Mouse (Mus musculus): ENCODE data around the gene Zfp981. TPM values are rescaled to one million over a fixed set of nuclear protein-coding genes. Genes with fewer than 3 reads are reported as not detected.
"Not testable (repeated sequence)": the region's sequence is repeated elsewhere in the genome, so short reads cannot be mapped to it uniquely, and the experiment has no call there.

Zfp981 gene
- polyA plus RNA-seq, 1 experiment from 2014 or later = 0.12 TPM

DNA sequence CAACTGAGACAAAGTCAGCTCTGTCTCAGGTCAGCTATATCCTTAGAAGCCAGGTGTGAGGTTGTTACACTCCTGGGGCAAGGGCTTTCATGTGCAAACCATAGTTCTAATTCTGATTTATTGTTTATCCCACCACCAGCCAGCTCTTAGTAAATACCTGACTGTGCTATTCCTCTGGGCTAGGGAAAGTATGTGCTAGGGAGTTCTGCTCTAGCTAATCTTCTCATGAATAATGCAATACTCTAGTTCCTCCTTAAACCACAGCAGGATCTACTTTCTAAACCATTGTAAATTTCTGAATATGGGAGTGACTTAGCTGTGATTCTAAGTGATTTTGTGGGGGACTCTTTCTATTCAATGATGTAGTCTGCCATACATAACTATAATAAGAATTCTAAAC is 9.4 kb upstream of the Zfp981 start:
- Histone ChIP-seq H3K27me3 (no peaks in the 10 kb centered on the region), H3K36me3 (no peaks in the 10 kb centered on the region), H3K4me3 (no peak overlapping the region), H3K9me3 (replicated peaks) (peaks cover 56% of the 10 kb centered on the region), H3K9ac (no peak overlapping the region), H3K27ac (no peak overlapping the region), H3K4me1 (no peaks in the 10 kb centered on the region), H3K4me2 (replicated peaks) (no peak overlapping the region)
- ATAC-seq (ENCODE audit: low FRiP score) = 0 out of 2 replicates have a peak, but pooled peaks have one; percentile 24

DNA sequence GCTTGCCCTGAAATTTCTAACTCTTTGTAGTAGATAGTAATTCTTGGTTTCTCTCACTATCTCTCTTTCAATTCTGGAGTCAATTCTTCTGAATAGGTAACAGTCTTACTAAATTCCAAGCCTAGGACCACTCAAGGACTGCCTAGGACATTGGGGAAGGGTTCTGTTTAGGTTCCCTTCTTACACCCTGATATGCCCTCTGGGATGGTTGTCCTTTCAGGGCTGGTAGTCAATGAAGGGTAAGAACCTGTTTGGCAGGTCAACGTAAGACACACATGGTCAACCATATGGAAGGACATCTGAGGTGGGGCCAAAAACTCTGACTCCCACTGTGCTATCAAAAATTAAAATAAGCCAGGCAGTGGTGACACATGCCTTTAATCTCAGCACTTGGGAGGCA is 9.0 kb upstream of the Zfp981 start:
- ATAC-seq (ENCODE audit: low FRiP score) = peak; percentile 32
- Histone ChIP-seq H3K4me1 (no peaks in the 10 kb centered on the region), H3K9me3 (replicated peaks) (peaks cover 60% of the 10 kb centered on the region), H3K36me3 (no peaks in the 10 kb centered on the region), H3K4me2 (replicated peaks) (no peak overlapping the region), H3K4me3 (no peak overlapping the region), H3K9ac (no peak overlapping the region), H3K27ac (no peak overlapping the region), H3K27me3 (no peaks in the 10 kb centered on the region)
- WGBS = 52% methylated on average over 1 of the region's 1 CpGs

DNA sequence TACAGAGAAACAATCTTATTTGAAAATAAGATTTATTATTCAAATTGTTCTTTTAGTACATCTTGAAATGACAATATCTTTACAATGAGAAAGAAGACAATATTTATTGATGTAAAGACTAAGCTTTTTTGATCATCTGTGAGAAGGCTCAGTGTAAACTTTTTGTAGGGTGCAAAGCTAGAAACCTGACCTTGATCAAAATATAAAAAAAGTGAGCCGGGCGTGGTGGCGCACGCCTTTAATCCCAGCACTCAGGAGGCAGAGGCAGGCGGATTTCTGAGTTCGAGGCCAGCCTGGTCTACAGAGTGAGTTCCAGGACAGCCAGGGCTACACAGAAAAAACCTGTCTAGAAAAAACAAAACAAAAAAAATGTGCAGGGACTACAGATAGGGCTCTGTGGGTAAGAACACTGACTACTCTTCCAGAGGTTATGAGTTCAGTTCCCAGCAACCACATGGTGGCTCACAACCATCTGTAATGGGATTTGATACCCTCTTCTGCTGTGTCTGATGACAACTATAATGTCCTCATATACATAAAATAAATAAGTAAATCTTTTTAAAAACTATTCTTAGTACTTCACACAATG is 8.4 kb upstream of the Zfp981 start:
- not testable (repeated sequence) for H3K36me3 ChIP-seq; H3K4me2 ChIP-seq (replicated peaks); H3K27me3 ChIP-seq; H3K4me1 ChIP-seq; H3K4me3 ChIP-seq; H3K27ac ChIP-seq; H3K9ac ChIP-seq
- peaks cover 61% of the 10 kb centered on the region for H3K9me3 ChIP-seq (replicated peaks)
- 87% methylated on average over 6 of the region's 6 CpGs for WGBS
- peak; percentile 18; the same call in 1 of the 2 replicates for ATAC-seq (ENCODE audit: low FRiP score)

DNA sequence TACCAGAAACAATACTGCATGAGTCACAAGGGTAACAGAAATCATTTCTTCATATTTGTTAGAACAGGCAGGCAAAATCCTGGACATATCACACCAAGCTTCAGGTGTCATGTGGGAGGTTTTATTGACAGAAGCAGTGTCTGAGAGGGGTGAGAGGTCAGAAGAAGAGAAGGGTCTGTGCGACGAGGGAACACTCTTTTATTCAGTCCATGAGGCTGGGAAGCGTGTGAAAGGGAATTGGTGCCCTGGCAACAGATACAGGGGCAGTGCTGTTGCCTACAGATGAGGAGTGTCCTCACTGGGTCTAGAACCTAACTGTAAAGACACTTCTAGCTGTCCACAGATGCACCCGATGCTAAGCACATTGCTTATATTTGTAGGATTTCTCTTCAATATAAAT is 6.8 kb upstream of the Zfp981 start:
- no peak for ATAC-seq (ENCODE audit: low FRiP score)
- Histone ChIP-seq H3K36me3 (no peaks in the 10 kb centered on the region), H3K9ac (no peak overlapping the region), H3K4me1 (no peaks in the 10 kb centered on the region), H3K9me3 (replicated peaks) (peaks cover 59% of the 10 kb centered on the region), H3K27me3 (no peaks in the 10 kb centered on the region), H3K27ac (no peak overlapping the region), H3K4me3 (no peak overlapping the region), H3K4me2 (replicated peaks) (no peak overlapping the region)
- 70% methylated on average over 4 of the region's 4 CpGs for WGBS

DNA sequence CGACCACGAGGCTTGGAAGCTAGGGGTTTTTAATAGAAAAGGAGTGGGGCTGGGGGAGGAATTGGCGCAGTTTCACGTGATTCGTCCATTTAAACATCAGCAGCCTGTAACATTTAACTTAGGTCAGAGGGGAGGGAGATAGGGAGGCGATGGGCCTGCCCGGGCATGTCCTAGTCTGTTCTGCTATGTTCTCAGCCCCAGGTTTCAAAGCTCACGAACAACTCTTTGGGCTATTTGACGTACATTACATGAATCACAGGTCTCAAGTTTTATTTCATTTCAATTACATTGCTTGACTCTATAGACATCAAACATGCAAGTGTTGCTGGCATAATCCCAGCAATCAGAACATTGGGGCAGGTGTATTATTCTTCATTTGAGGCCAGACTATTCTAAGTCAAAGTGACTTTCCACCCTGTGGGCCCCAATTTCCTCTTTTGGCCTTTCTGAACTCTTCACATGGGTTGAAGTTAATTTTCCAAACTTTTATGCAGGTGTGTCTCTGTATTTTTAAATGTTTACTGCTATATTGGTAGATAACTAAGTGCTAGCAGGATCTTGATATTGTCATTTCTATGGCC is 4.0 kb upstream of the Zfp981 start:
- not testable (repeated sequence) for H3K27me3 ChIP-seq; H3K36me3 ChIP-seq; H3K4me2 ChIP-seq (replicated peaks); H3K4me1 ChIP-seq; H3K27ac ChIP-seq; H3K9ac ChIP-seq; H3K4me3 ChIP-seq
- ATAC-seq (ENCODE audit: low FRiP score) = 0 out of 2 replicates have a peak, but pooled peaks have one; percentile 12
- 83% methylated on average over 9 of the region's 9 CpGs for WGBS
- peaks cover 58% of the 10 kb centered on the region for H3K9me3 ChIP-seq (replicated peaks)

DNA sequence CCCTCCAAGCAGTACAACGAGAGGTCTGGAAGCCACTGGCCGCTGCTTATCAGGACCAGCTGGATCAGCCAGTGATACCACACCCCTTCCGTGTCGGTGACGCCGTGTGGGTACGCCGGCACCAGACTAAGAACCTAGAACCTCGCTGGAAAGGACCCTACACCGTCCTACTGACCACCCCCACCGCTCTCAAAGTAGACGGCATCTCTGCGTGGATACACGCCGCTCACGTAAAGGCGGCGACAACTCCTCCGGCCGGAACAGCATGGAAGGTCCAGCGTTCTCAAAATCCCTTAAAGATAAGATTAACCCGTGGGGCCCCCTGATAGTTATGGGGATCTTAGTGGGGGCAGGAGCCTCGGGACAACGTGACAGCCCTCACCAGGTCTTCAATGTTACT is 7.2 kb downstream of the Zfp981 start:
- H3K4me1 ChIP-seq; H3K27me3 ChIP-seq; H3K4me2 ChIP-seq (replicated peaks); H3K36me3 ChIP-seq; H3K4me3 ChIP-seq; ATAC-seq (ENCODE audit: low FRiP score); H3K9ac ChIP-seq; H3K27ac ChIP-seq: not testable (repeated sequence)
- WGBS = 95% methylated on average over 22 of the region's 24 CpGs
- H3K9me3 ChIP-seq (replicated peaks) = peaks cover 19% of the 10 kb centered on the region

DNA sequence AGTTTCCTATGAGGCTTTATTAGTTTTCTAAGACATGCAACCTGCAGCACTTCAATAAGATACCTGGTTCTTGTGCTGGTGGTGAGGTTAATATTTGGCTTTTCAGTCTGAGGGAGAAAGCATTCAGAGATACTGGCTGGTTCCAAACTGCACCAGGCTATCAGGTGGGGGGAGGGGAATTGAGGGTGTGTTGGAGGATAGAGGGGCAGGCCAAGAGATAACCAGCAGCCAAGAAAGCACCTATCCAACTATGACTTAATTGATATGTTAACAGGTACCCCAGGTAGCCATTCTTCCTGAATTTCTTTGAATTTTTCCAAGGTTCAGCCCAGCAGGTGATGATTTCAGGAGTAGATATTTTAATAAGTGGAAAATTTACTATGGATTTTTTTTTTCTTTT is 10.0 kb downstream of the Zfp981 start:
- H3K4me2 ChIP-seq (replicated peaks); H3K27ac ChIP-seq; H3K9ac ChIP-seq; ATAC-seq (ENCODE audit: low FRiP score); H3K4me1 ChIP-seq; H3K27me3 ChIP-seq; H3K4me3 ChIP-seq; H3K36me3 ChIP-seq: not testable (repeated sequence)
- H3K9me3 ChIP-seq (replicated peaks) = peaks cover 39% of the 10 kb centered on the region

DNA sequence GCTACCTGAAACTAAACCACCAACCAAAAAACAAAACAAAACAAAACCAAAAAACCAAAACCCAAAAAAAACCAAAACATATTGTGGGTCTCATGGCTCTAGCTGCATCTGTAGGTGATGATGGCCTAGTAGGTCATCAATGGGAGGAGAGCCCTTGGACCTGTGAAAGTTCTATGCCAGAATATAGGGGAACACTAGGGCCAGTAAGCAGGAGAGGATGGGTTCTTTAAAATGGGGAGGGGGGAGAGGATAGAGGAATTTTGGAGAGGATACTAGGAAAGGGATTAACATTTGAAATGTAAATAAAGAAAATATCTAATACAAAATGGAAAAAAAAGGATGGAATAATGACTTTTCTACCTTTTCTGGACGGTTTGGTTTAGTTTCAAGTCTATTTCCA is 14.6 kb downstream of the Zfp981 start:
- Histone ChIP-seq H3K27me3 (no peaks in the 10 kb centered on the region), H3K4me1 (no peaks in the 10 kb centered on the region), H3K9me3 (replicated peaks) (peaks cover 65% of the 10 kb centered on the region), H3K27ac (no peak overlapping the region), H3K4me3 (no peak overlapping the region), H3K4me2 (replicated peaks) (no peak overlapping the region), H3K9ac (no peak overlapping the region), H3K36me3 (no peaks in the 10 kb centered on the region)
- WGBS = 74% methylated on average over 1 of the region's 1 CpGs
- 0 out of 2 replicates have a peak, but pooled peaks have one; percentile 48 for ATAC-seq (ENCODE audit: low FRiP score)

DNA sequence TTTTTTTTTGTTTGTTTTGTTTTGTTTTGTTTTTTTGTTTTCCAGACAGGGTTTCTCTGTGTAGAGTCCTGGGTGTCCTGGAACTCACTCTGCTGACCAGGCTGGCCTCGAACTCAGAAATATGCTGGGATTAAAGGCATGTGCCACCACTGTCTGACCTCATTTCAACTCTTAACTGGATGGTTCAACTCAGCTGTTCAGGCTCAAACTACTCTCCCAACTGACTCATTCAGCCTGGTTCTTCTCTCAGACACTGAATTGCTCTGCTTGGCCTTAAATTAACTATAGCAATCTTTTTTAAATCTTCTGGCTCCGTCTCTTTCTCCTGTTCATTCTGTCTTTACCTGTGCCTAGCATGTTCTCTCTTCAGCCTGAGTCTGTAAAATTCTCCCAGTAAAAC is 15.3 kb downstream of the Zfp981 start:
- not testable (repeated sequence) for H3K4me3 ChIP-seq; H3K4me1 ChIP-seq; ATAC-seq (ENCODE audit: low FRiP score); H3K36me3 ChIP-seq; H3K27me3 ChIP-seq; H3K9ac ChIP-seq; H3K4me2 ChIP-seq (replicated peaks); H3K27ac ChIP-seq
- 71% methylated on average over 2 of the region's 2 CpGs for WGBS
- H3K9me3 ChIP-seq (replicated peaks) = peaks cover 67% of the 10 kb centered on the region

DNA sequence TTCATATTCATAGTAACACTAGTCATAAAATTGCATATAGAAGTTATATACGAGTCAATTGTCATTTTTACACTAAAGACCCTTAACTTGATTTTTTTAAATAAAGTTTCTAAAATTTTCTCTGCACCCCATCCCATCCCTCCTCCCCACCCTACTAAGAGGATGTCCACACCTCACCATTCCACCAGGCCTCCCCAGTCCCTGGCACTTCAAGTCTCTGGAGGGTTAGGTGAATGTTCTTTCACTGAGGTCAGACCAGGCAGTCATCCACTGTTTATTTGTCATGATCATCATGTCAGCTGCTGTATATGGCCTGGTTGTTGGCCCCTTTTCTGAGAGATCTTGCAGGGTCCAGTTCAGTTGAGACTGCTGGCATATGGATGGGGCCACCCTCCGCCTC is 18.9 kb downstream of the Zfp981 start:
- Histone ChIP-seq H3K9ac (no peak overlapping the region), H3K36me3 (no peaks in the 10 kb centered on the region), H3K4me2 (replicated peaks) (no peak overlapping the region), H3K27ac (no peak overlapping the region), H3K27me3 (no peaks in the 10 kb centered on the region), H3K4me1 (no peaks in the 10 kb centered on the region), H3K4me3 (no peak overlapping the region), H3K9me3 (replicated peaks) (peaks cover 77% of the 10 kb centered on the region)
- 88% methylated on average over 2 of the region's 2 CpGs for WGBS
- 0 out of 2 replicates have a peak, but pooled peaks have one; percentile 60 for ATAC-seq (ENCODE audit: low FRiP score)

DNA sequence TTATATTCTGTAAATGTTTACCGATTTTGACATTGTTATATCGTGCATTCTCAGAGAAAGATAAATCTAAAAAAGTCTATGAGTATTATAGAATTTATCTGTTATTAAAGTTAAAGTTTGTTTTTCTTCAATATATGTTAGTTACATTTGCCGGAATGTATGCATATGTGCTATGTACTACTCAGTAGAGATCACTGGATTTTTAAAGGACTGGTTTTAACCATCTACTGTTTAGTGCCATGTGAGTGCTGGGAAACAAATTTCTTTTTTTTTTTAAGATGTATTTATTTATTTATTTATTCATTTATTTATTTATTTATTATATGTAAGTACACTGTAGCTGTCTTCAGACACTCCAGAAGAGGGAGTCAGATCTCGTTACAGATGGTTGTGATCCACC is 32.7 kb downstream of the Zfp981 start:
- no peak overlapping the region for H3K4me3 ChIP-seq
- no peak; the same call in 1 of the 2 replicates for ATAC-seq (ENCODE audit: low FRiP score)
- H3K36me3 ChIP-seq = no peaks in the 10 kb centered on the region
- no peak overlapping the region for H3K9ac ChIP-seq
- H3K9me3 ChIP-seq (replicated peaks) = peaks cover 63% of the 10 kb centered on the region
- no peak overlapping the region for H3K27ac ChIP-seq
- 84% methylated on average over 4 of the region's 4 CpGs for WGBS
- H3K4me2 ChIP-seq (replicated peaks) = no peak overlapping the region
- no peaks in the 10 kb centered on the region for H3K4me1 ChIP-seq
- no peaks in the 10 kb centered on the region for H3K27me3 ChIP-seq

DNA sequence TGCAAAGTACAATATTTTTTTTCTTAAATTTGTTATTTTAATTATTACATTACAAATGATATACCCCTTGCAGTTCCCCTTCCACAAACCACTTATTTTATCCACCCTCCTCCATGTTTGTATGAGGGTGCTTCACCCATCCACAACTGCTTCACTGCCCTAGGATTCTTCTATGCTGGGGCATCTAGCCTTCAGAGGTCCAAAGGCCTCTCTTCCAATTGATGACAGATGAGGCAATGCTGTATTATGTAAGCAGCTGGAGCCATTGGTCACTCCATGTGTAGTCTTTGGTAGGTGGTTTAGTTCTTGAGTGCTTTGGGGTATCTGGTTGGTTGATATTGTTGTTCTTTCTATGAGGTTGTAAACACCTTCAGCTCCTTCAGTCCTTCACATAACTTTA is 34.1 kb downstream of the Zfp981 start:
- Histone ChIP-seq H3K4me2 (replicated peaks) (no peak overlapping the region), H3K27ac (no peak overlapping the region), H3K9ac (no peak overlapping the region), H3K36me3 (no peaks in the 10 kb centered on the region), H3K4me3 (no peak overlapping the region), H3K9me3 (replicated peaks) (peaks cover 61% of the 10 kb centered on the region), H3K27me3 (no peaks in the 10 kb centered on the region), H3K4me1 (no peaks in the 10 kb centered on the region)
- ATAC-seq (ENCODE audit: low FRiP score) = peak; percentile 43; the same call in 1 of the 2 replicates
